Mouse (Mus musculus): ENCODE data around the gene Elovl5. TPM values are rescaled to one million over a fixed set of nuclear protein-coding genes. Genes with fewer than 3 reads are reported as not detected.

Gene Elovl5
- 97.3 and 105 TPM in 2 replicates for polyA plus RNA-seq (2012; rRNA removed)

DNA sequence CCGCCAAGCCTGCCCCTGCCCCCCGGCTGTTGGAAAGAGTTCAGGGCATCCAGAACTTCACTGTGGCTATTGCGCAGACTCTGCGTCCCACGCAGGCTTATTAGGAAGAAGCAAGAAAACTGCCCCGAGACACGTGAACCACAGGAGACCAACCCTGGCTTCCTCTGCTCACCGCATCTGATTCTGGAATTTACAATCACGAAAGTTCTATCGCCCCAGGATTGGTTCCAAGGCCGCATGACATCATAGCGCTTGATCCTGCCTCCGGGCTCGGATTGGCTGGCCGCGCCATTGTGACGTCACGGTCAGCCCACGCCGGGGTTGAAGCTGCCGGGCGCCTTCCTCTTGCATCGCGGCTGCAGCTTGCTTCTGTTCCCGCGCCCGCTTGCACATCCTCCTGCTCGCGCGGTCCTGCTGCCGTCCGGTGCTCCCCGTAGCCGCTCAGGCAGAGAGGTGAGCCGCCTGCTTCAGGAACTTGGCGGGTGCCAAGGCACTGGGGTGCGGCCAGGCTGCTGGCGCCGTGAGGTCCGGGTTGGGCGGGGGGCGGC lies at the start of gene Elovl5:
Gene Elovl5 (plus strand): TSS at position 291 of the 548 bp plus-strand sequence.
- DNase-seq (ENCODE audit: extremely low spot score in 1 of 2, low spot score in 1 of 2), result peak; percentile 95 to 99

DNA sequence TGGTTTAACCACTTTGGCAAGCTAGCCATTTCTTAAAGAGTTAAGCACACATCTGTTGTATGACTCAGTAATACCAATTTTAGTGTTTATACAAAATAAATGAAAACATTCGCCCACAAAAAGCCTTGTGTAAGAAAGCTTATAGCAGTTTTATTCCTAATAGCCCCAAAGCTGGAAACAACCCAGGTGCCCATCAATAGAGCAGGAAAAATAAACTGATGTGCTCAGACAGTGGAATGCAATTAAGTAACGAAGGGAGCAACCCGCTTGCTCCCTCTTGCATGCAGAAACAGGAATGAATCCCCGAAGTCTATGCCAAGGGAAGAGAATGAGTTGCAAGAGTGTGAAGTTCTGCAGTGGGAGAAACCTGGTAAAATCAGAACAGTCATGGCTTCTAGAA lies 25.7 kb upstream of the Elovl5 start:
- no peak for DNase-seq (ENCODE audit: extremely low spot score in 1 of 2, low spot score in 1 of 2)

DNA sequence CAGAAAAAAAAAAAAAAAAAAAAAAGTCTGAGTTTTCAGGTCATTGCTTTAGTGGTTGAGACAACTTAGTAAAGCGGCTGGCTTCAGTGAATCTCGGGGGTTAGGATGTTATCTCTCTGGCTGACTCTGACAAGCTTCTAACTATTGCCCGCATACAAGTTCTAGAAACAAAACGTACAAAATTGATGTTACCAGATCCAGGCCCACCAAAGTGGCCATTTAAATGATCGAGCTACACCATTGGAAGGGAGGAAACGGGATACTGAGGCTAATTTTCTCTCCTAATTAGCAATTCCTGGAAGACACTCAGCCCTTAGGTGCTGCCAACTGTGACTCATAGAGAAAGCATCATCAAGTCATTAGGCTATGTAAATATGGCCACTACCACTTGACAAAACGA lies 18.6 kb upstream of the Elovl5 start:
- no peak for DNase-seq (ENCODE audit: extremely low spot score in 1 of 2, low spot score in 1 of 2)

DNA sequence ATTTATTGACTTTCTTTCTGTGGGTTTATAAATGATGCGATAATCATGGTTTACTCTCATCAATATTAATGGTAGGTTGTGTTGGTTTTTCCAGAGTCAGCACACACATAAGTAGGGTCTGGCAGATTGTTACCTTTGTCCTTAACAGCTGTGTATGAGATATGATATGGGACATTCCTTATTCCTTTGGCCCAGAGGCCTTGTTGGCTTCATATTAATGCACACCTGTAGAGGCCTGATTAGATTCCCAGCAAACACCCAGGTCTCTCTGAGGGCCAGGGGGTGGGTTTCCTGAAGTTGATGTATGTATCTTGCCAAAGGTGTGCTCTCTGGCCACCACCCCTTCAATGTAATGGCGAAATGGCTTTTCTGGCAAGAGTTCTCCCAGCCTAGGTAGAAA lies 13.0 kb upstream of the Elovl5 start:
- DNase-seq (ENCODE audit: extremely low spot score in 1 of 2, low spot score in 1 of 2), result no peak

DNA sequence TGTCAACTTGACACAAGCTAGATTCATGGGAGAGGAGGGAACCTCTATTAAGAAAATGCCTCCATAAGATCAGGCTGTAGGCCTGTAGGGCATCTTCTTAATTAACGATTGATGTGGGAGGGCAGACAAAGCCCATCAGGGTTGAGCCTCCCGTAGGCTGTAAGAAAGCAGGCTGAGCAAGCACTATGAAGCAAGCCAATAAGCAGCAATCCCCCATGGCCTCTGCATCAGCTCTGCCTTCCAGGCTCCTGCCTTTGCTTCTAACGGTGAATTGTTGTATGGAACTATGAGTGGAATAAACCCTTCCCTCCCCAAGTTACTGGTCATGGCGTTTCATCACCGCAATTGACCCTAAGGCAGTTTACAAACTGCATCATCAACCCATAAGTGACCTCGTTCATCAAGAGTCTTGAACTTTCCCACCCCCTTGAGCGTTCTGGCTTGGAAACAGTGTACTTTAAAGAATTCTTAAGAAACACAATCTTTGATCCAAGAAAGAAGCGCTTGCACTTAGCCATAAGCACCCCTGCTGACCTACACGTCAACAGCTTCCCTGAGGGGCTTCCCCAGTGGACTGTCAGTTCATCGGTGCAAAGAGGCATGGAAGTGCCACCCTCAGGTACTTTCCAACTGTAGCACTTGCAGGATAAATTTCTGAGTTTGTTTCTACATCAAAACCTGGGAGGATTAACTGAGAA lies 7.4 kb upstream of the Elovl5 start:
- DNase-seq (ENCODE audit: extremely low spot score in 1 of 2, low spot score in 1 of 2), result no peak

DNA sequence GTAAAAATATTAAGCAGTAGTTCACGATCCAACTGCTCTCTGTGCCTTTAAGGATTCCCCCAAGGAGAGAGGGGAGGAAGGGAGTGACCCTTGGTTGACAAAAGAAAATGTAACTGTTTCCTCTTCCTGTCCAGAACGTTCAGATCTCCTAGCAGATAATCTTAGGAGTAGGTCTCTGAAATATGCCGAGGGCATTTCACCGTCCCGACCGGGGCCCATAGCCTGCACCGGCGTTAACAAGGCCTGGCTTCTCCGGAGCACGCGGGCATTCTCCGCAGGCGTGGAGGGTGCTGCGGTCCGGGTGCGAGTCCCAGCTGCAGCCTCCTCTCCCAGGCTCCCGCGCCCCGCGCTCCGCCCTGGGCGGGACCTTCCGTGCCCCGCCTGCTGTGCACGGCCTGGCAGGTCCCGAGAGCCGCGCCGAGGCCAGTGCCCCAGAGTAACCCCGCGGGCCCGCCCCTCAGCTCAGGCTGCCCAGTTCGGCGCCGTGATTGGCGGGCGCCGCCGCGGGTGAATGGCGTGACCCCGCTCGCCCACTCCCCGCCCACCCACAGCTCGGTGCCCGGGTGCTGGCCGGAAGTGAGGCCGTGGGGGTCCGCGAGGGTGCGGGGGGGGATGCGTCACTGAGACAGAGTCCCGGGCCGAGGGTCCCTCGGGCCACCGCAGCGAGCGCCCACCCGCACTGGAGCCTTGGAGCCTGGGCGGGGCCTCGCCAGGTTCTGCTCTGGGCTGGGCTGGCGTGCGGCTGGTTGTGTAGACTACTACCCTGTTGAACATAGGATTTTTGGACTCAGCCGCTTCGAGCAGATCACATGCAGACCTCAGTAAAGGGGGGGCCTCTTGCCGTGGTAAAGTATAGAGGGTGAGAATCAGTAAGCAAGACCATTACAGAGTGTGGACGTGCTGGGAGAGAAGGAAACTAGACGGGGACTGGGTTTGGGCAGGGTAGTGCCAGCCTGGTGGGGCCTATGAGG lies 6.6 kb upstream of the Elovl5 start:
- peak; percentile 72 to 85 for DNase-seq (ENCODE audit: extremely low spot score in 1 of 2, low spot score in 1 of 2)

DNA sequence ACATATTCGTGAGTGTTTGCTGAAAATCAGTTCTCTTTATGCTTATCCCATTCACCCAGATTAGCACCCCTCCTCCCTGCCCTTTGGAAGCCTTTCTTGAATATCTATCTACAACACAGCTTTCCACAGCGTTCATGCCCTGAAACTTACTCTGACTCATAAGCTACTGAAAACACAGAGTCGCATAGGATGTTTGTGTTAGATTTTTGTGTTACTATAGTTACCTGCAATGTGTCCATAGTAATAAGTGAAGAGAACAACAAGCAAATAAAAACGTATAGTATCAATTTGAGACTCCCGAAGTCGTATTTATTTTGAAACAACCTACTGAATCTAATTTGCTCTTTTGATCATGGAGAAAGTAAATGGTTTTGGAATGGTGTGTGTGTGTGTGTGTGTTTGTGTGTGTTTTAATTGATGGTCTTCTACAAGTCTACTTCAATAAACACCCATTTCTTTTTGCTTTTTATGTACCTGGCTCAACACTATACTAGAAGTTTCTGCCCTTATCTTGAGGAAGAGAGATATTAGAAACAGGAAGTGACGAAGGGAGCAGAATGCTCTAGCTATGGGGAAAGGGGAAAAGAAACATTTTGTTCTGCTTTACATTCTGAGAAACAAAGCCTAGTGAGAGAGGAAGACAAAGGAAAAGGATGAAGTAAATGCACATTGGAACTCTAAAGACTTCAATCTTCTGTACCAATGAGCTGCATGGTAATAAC lies 5.5 kb upstream of the Elovl5 start:
- DNase-seq (ENCODE audit: extremely low spot score in 1 of 2, low spot score in 1 of 2), result no peak

DNA sequence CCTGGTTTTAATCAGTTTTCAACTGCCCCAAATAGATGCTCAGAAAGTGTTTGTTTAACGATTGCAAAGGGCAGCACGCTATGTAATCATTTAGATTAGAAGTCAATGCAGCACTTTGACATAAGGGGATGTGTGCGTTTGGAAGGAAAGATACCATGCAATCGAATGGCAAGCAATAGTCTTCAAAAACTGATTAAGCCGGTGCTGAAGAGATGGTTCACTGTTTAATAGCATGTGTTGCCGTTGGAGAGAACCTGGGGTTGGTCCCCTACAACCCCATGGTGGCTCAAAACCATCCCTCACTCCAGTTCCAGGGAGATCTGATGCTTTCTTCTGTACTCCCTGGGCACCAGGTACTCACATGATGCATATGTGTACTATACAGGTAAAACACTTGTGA lies 4.9 kb upstream of the Elovl5 start:
- DNase-seq (ENCODE audit: extremely low spot score in 1 of 2, low spot score in 1 of 2), result no peak

DNA sequence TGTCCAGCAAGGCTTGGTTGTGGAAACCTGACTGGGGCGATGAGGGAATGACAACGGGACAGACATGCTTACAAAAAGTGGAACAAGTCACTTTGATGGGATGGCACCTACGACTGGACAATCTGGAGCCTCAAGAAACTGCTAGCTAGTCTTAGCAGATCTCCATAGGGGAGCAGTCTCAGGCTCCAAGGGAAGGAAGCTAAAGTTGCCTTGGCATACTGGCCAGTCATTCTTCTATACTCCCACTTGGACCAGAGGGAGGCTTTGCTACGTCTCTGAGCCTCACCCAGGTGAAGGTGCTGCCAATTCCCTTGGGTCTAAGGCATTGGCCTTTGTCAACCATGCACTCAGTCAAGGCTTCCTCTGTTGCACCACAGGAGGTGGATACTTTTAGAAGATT lies 2.5 kb upstream of the Elovl5 start:
- DNase-seq (ENCODE audit: extremely low spot score in 1 of 2, low spot score in 1 of 2), result no peak

DNA sequence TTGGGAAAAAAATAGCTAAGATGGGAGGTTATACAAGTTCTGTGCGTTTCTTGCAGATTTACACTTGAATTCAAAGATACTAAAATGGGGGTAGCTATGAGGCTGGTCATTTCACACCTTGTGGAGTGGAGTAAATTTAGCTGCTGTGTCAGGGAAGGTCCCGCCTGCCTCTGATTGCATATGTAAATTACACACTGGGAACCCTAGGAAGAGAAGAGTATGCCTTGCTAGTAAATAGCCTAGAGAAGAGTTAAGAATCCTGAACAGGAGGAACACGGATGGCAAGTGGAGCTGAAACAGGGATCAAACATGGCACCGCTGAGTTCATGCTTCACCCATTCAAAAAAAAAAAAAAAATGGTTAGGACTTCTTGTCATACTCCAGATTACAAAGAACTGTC lies 1.4 kb upstream of the Elovl5 start:
- no peak for DNase-seq (ENCODE audit: extremely low spot score in 1 of 2, low spot score in 1 of 2)

DNA sequence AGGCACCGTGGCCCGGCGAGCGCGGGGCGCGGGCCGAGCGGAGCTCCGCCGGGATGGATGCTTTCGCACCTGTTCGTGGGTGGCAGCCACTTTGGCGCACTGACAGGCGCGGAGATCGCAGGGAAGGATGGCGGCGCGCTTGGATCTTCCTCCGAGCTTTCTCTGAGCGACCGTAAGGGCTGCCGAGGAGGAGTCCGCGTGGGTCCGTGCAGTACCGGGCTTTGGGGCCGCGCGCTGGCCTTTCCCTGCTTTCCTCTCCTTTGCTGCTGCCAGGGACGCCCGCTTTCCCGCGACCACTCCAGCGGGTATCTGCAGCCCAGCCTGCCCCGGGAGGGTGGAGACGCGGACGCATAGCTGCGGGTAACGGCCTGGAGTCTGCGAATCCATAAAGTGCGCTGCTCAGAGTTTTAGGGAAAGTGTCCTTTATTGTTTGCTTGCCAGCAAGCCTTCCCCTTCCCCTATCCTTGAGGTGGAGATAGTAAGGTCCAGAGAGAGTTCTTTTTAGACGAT lies 513 bp downstream of the Elovl5 start:
- DNase-seq (ENCODE audit: extremely low spot score in 1 of 2, low spot score in 1 of 2), result peak in 1 of 2 experiments; percentile 57

DNA sequence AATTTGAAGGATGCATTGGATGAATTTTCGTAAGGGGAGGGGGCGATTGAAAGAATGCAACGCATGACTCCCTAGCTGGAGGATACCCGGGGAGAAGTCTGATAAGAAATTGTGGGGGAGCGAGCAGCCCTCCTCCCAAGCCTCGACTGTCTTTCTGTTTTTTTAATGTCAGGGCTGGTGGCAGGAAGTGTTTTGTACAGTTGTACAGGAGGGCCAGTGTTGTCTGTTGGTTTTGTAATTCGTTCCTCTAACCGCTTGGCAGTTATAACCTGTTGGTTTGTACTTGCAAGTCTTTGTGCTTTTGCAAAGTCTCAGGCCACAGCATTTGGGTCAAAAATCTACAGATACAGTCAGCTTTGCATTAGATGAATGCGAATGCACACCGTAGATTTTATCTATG lies 1.0 kb downstream of the Elovl5 start:
- no peak for DNase-seq (ENCODE audit: extremely low spot score in 1 of 2, low spot score in 1 of 2)

DNA sequence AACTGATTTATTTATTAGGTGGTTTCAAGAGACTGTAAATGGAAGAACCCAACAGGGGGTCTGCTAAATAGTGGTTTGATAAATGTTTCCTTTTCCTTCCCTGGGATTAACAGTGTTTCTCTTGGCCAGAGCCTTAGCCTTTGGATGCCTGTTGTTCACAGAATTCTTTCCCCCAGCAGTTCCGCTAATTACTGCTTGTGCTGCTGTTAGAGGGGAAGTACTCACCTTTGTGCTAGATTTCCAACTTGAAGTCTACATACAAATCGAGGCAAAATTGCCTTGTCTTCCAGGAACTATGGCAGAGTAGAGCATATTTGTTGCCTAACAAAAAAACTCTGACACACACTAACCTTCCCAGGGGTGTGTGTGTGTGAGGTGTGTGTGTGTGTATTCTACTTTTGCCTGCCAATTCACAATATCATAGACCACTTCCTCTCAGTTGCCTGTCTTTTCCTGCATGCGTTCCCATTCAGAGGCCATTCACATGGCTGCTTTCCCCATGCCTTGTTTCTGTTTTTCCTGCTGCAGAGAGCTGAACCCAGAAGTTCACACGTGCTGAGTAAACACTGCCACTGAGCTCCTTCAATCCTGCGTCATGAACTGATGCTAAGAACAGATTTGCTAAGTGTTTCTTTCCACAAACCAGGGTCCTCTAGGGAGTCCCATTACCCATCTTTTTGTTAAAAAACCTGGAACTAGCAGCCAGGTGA lies 2.0 kb downstream of the Elovl5 start:
- no peak for DNase-seq (ENCODE audit: extremely low spot score in 1 of 2, low spot score in 1 of 2)

DNA sequence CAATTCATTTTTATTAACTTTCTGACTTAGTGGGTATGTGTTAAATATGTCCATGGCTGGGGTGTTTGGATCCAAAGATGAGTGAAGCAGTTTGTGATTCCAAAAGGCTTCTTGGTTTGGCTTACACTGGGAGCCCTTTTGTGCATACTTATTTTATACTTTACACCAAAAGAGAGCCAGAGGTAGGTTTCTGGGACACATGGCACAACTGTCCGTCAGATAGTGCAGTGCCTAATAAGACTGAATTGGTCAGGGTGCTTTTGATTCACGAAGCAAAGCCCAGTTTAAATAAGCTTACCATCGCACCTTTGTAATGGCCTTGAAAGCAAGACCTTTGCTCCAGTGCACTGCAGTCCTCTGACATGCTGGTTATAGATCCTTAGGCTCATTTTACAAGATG lies 3.3 kb downstream of the Elovl5 start:
- no peak for DNase-seq (ENCODE audit: extremely low spot score in 1 of 2, low spot score in 1 of 2)

DNA sequence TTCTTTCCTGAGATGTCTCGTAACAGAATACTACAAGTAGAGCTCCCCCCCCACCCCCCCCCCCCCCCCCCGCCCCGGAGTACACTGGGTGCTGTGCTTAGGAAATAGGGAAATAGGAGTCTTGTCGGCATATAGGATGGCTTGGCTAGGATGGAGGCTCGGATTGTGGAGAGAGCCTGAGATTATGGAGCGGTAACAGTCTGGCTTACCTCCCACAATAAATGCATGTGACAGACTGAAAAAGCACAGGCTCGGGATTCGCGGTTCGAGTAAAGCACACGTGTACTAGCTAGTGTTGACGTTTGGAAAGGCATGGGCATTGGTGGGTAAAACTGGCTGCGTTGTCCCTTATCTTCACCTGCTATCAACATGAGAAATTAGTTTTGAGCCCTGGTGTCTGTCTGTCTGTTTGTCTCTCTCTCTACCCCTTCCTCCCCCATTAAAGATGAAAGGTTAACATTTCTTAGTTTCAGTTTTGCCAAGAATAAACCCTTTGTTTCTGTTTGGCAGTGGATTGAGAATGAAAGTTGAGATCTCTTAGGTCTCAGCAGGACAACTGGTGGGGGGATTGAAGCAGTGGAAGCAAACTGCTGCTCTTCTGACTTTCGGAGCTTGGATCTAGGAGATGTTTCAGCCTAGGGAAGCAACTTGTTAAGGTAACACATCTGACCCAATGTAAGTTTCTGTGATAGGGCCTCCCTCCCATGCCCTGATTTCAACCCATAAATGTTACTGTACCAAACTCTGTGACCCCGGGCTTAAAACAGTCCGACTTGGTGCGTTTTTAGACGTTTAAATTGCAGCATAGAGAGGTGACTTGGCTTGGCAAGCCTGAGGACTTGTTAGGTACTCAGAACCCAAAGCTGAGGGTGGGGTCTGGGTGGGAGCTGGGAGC lies 4.4 kb downstream of the Elovl5 start:
- DNase-seq (ENCODE audit: extremely low spot score in 1 of 2, low spot score in 1 of 2), result no peak

DNA sequence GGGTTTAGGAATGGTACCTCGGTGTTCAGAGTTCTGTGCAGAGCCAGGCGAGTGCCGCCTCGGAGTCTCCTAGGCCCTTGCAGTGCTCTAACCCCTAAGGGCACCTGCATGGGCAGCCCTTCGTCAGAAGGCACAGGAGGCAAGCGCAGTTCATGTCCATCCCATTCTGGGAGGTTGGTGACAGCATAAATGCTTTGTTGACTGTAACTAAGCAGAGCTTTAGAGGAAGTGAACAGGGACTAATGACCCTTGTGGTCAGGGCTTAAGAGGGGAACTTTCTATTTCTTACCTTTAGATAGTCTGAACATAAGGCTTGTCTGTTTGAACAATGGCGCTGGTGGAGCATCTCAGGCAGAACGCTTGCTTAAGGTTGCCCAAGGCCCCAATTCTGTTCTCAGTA lies 6.6 kb downstream of the Elovl5 start:
- DNase-seq (ENCODE audit: extremely low spot score in 1 of 2, low spot score in 1 of 2), result no peak

DNA sequence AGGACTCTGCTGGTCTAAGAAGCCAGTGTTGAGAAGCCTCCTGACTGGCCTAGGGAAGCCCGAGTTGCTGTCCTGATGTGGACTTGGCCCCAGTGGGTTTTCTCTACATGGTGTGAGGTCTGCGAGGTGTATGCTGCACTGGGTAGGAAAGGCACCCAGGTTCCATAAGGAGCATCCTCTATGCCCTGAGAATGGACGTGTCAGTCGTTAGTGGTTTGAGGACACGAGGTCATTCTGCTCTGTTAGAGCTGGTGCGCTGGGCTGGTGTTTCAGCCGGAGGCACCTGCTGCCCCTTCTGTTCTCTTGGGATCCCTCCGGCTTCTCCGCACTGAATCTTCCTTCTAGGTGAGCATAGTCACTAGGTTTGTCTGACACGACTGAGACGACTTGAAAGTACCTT lies 7.0 kb downstream of the Elovl5 start:
- no peak for DNase-seq (ENCODE audit: extremely low spot score in 1 of 2, low spot score in 1 of 2)

DNA sequence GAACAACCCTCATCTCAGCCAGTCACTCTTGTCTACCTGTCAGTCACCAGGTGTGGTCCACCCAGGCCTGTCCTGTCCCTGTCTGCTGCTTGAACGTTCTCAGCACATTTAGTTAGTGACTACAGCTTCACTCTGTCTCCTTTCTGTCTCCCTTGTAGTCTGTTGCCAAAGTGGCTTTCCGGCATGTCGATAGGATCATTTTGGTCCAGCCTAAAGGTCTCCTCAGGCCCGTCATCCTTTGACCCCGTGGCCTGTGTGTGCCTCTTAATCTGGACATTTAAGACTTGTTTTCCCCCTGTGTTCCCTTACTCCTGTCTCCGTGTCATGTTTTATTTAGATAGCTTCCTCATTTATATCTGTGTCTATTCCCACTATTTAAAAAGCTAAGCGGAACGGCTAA lies 9.0 kb downstream of the Elovl5 start:
- DNase-seq (ENCODE audit: extremely low spot score in 1 of 2, low spot score in 1 of 2), result no peak

DNA sequence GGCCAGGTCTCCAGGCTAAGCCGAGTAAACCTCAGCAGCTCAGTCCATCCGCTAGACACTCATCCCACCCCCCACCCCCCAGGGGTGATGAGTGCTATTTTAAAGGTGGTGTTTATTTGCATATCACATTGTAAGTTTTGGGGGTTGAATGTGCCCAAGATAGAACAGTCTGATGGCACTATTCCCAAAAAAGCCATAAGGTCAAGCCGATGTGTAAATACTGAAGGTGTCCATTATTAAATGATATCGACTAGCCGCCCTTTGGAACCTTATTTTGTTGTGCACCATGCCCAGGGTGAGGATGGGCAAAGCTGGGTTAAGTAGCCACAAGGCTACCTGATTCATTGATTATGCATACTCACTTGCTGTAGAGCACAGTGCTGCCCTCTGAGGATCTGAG lies 9.7 kb downstream of the Elovl5 start:
- no peak for DNase-seq (ENCODE audit: extremely low spot score in 1 of 2, low spot score in 1 of 2)

Measured in frontal cortex, adult 2 months (tissue).